Mouse (Mus musculus) kidney, postnatal 4 days (tissue): ENCODE results near the gene Tmem174.

Experiments used
- DNase-seq, 2 experiments: peaks; one replicate each; pipeline ENCODE4 v3.0.0; 2021; ENCODE audit warnings: mixed read lengths in 2 of 2

Tmem174 gene

GRCm38 (mm10) chr13:98632306-98632942 is 4.8 kb downstream of the Tmem174 start:
- peak in 1 of 2 experiments; percentile 49 for DNase-seq

- DNase-seq, result peak in 1 of 2 experiments; percentile 36
Measured at GRCm38 (mm10) chr13:98631105-98631838, 5.9 kb downstream of the Tmem174 start.

GRCm38 (mm10) chr13:98626736-98627135 is 10.5 kb downstream of the Tmem174 start:
- peak; percentile 73 to 81 for DNase-seq

- no peak for DNase-seq
Measured at GRCm38 (mm10) chr13:98624506-98624905, 12.7 kb downstream of the Tmem174 start.

GRCm38 (mm10) chr13:98622881-98623549 is 14.2 kb downstream of the Tmem174 start:
- no peak for DNase-seq

GRCm38 (mm10) chr13:98617429-98618067 is 19.7 kb downstream of the Tmem174 start:
- no peak for DNase-seq

GRCm38 (mm10) chr13:98607885-98608477 is 29.2 kb downstream of the Tmem174 start:
- DNase-seq, result peak; percentile 40 to 43

- DNase-seq, result no peak
Measured at GRCm38 (mm10) chr13:98603799-98604198, 33.4 kb downstream of the Tmem174 start.

- DNase-seq, result peak; percentile 37 to 56
Measured at GRCm38 (mm10) chr13:98596746-98597145, 40.5 kb downstream of the Tmem174 start.

- DNase-seq, result peak; percentile 58 to 72
Measured at GRCm38 (mm10) chr13:98594726-98595141, 42.5 kb downstream of the Tmem174 start.

GRCm38 (mm10) chr13:98593938-98594539 is 43.2 kb downstream of the Tmem174 start:
- DNase-seq, result no peak

- peak; percentile 36 to 53 for DNase-seq
Measured at GRCm38 (mm10) chr13:98591406-98591805, 45.8 kb downstream of the Tmem174 start.

- peak in 1 of 2 experiments; percentile 42 for DNase-seq
Measured at GRCm38 (mm10) chr13:98590693-98591389, 46.4 kb downstream of the Tmem174 start.

GRCm38 (mm10) chr13:98589572-98589971 is 47.6 kb downstream of the Tmem174 start:
- DNase-seq, result peak in 1 of 2 experiments; percentile 41

- DNase-seq, result peak; percentile 90 to 94
Measured at GRCm38 (mm10) chr13:98588951-98589501, 48.2 kb downstream of the Tmem174 start.

- no peak for DNase-seq
Measured at GRCm38 (mm10) chr13:98588480-98588879, 48.7 kb downstream of the Tmem174 start.

GRCm38 (mm10) chr13:98587639-98588038 is 49.6 kb downstream of the Tmem174 start:
- peak; percentile 40 to 61 for DNase-seq

GRCm38 (mm10) chr13:98586817-98587575 is 50.2 kb downstream of the Tmem174 start:
- DNase-seq, result peak; percentile 39 to 52
